Mouse (Mus musculus): Measurements from ENCODE around the gene Plk2.

DNA sequence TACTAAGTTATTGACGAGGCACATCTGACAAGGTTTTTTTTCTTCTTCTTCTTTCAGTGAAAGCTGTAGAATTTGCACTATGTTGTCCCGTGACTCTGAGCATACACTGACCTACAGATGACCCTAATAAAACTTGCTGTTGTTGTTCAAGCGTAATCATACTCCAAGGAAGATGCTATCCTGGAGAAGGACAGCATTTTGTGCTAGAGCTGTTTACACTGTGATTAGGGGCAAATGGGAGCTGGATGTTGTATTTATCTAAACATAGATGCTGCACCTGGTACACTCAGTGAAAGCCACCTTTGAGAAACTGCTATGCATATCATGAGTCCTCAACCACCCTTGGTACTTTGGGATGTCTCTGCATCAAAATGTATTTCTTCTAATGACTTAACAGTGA lies 6.6 kb downstream of the Plk2 start:
- TF ChIP-seq CTCF (IDR thresholded peaks at IDR 0.05; ENCODE audit: low read depth) (no peak), EP300 (IDR thresholded peaks at IDR 0.05; ENCODE audit: low read depth) (no peak)
